Mouse (Mus musculus) small intestine, adult 2 months (tissue): ENCODE data around the gene Gnl3l. TPM values are rescaled to one million over a fixed set of nuclear protein-coding genes. Genes with fewer than 3 reads are reported as not detected.

Experiments used
- H3K27ac ChIP-seq: fragments of 200-500 bp; 2 replicates; pipeline ENCODE4 v1.5.1; 2012; ENCODE audit warnings: low read depth, low read length, control low read depth, inconsistent platforms; ENCODE audit not compliant: insufficient read depth
- H3K27me3 ChIP-seq: fragments of 200-500 bp; 2 replicates; pipeline ENCODE4 v1.6.1; 2012; ENCODE audit warnings: mild to moderate bottlenecking, moderate library complexity, low read length, inconsistent platforms; ENCODE audit not compliant: control insufficient read depth, insufficient read depth
- H3K36me3 ChIP-seq: fragments of 200-500 bp; 2 replicates; pipeline ENCODE4 v1.6.1; 2012; ENCODE audit warnings: mild to moderate bottlenecking, low read length, control low read depth, inconsistent platforms; ENCODE audit not compliant: control insufficient read depth, insufficient read depth
- H3K4me1 ChIP-seq: fragments of 200-500 bp; 2 replicates; pipeline ENCODE4 v1.6.1; 2012; ENCODE audit warnings: low read length, inconsistent platforms, mixed read lengths; ENCODE audit not compliant: control insufficient read depth, insufficient read depth, insufficient read length
- H3K4me3 ChIP-seq: fragments of 200-500 bp; 2 replicates; pipeline ENCODE4 v1.5.1; 2012; ENCODE audit warnings: low read depth, mild to moderate bottlenecking, control low read depth, inconsistent platforms, low read length, moderate library complexity
- CTCF ChIP-seq: fragments of 200-500 bp; IDR thresholded peaks from 2 replicates; pipeline ENCODE4 v1.5.1; 2012; ENCODE audit warnings: low read depth, mild to moderate bottlenecking, control low read depth, inconsistent platforms, low read length, moderate library complexity, mixed read lengths; ENCODE audit not compliant: insufficient replicate concordance, insufficient read length; ENCODE audit errors: extremely low read depth
- POLR2A ChIP-seq: fragments of 200-500 bp; IDR thresholded peaks from 2 replicates; pipeline ENCODE4 v1.6.1; 2012; ENCODE audit warnings: low read depth, mild to moderate bottlenecking, control low read depth, inconsistent platforms, low read length, moderate library complexity
- WGBS: fragments of 180-500 bp; shearing (Covaris S2); methylation state at CpG from one replicate; pipeline ENCODE4 v1.1.7; 2018; 5-methylcytosine and 5-hydroxymethylcytosine counted together
- polyA plus RNA-seq: library from polyadenylated mRNA; depleted of rRNA; stranded (reverse); fragments of >200 nt; gene quantifications from 2 replicates; pipeline ENCODE4 v1.2.3, GENCODE M21; 2012

The Gnl3l gene
- polyA plus RNA-seq, 1 experiment, result 3.2 TPM

DNA sequence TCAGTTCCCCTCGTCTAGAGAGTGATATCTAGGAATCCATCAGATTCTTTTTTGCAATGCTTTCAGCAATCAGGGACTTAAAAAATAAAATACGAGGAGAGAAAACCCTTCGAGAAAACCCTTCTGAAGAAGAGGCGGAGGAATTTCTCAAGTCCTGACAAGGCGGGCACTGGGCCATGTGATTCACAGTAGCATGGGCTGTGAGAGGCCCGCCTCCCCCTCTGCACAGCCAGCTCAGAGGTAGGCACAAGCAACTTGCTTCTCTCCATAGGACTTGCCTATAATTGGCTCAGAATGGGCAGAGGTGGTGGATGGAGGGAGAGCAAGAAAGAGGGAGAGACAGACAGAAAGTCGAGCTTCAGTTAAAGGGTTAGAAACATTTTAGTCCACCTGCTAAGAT lies 33.2 kb upstream of the Gnl3l start:
- TF ChIP-seq POLR2A, result no peak
- TF ChIP-seq CTCF, result no peak
- Histone ChIP-seq H3K4me3 (no peak overlapping the region), H3K36me3 (no peaks in the 10 kb centered on the region), H3K27ac (no peak overlapping the region), H3K27me3 (no peaks in the 10 kb centered on the region), H3K4me1 (no peaks in the 10 kb centered on the region)
- WGBS, result 75% methylated on average over 7 of the region's 7 CpGs

DNA sequence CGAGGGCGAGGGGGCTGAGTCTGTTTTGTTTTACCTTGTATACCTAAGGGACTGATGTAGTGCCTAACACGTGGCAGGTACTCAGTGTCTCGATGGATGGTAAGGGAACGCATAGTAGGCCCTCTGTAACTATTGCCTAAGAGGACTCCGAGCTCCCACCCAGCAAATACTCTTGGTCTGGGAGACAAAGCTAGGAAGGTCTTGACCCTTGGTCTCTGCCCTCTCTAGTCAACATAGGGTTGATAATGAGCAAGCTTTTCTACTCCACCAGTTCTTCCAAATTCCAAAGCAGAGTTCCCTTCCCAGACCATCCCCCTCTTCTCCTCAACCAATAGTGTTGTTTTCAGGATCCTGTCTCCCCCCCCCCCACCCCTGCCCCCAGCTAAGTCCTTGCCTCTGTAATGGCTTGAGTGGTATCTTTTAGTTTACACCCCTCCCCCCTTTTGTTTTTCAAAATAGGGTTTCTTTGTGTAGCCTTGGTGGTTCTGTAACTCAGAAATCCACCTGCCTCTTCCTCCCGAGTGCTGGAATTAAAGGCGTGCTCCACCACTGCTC lies 32.6 kb upstream of the Gnl3l start:
- TF ChIP-seq POLR2A, result no peak
- TF ChIP-seq CTCF, result no peak

DNA sequence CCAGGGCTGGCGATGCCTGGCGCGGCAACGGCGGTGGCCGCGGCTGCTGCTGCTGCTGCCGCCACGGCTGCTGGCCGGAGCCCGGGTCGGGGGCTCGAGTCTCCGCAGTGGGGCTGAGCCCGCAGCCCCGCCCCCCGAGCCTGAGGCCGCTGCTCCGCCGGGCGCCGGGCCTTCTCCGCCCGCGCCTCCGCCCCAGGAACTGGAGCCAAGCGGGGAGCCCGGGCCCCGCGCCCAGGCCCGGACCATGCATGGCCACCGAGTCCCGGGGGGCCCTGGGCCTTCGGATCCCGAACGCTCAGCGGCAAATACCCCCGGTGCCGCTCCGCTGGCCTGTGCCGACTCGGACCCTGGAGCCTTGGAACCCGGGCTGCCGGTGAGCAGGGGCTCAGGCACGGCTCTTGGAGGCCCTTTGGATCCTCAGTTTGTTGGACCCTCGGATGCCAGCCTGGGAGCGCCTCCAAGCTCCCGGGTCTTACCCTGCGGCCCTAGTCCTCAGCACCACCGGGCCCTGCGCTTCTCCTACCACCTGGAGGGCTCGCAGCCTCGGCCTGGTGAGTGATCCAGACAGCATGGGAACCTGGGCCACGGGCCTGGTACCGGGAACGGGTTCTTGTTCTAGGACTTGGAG lies 30.4 kb upstream of the Gnl3l start:
- Histone ChIP-seq H3K27ac (no peak overlapping the region), H3K36me3 (no peaks in the 10 kb centered on the region), H3K4me3 (peak overlapping the region; percentile 74), H3K27me3 (no peaks in the 10 kb centered on the region), H3K4me1 (no peaks in the 10 kb centered on the region)
- WGBS, result 24% methylated on average over 49 of the region's 56 CpGs
- no peak for TF ChIP-seq CTCF
- no peak for TF ChIP-seq POLR2A

More for the DNA sequence above, 32.6 kb upstream of the Gnl3l start:
- no peaks in the 10 kb centered on the region for H3K4me1 ChIP-seq
- no peak overlapping the region for H3K4me3 ChIP-seq
- H3K36me3 ChIP-seq, result no peaks in the 10 kb centered on the region
- H3K27ac ChIP-seq, result no peak overlapping the region
- 75% methylated on average over 8 of the region's 8 CpGs for WGBS
- H3K27me3 ChIP-seq, result no peaks in the 10 kb centered on the region

DNA sequence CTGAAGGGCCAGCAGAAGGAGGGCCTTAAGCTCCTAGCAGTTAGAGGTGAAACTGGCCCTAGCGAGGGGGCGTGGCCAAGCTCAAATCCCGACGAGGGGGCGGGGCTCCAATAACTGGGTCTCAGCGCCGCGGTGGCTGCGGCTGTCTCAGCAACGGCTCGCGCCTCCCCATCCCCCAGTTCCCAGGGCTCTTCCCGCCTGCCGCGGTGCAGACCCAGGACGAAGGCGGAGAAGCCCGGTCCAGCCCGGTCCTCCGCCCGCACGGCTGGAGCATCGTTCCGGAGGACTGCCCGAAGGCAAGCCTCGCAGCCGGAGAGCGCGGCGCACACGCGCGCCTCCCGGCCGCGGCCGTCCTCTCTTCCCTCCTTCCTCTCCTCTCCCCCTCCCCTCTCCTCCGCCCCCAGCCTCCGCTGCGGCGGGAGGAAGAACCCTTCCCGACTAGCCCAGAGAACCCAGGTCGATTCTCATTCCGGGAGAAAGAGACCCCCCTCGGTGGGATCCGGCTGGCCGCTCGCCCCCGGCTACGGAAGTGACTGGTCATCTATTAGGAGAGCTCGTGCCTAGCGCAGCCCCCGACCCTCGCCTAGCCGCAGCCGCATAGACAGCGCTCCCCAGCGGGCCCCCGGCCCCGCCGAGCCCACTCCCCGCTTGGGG lies 29.8 kb upstream of the Gnl3l start:
- H3K4me1 ChIP-seq, result no peaks in the 10 kb centered on the region
- H3K4me3 ChIP-seq, result peak overlapping the region; percentile 74
- TF ChIP-seq POLR2A (no peak), CTCF (no peak)
- H3K27ac ChIP-seq, result no peak overlapping the region
- 13% methylated on average over 46 of the region's 62 CpGs for WGBS
- no peaks in the 10 kb centered on the region for H3K27me3 ChIP-seq
- no peaks in the 10 kb centered on the region for H3K36me3 ChIP-seq

DNA sequence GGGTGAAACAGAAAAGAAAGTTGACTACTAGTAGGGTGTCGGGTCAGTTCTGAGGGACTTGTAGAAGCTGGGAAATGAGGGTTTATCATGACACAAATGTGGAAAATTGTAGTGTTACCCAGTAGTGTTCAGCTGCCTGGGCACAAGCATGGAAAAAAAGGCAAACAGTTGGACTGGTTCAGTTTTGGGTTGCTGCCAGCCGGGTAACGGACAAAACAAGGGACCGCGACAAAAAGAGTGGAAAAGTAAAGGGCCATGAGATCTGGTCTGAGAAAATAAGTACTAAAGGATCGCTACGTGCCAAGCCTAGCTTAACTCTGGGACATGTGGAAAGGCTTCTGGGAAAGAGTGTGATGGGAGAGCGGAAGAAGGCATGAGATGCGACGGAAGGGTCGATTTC lies 29.2 kb upstream of the Gnl3l start:
- WGBS, result 48% methylated on average over 11 of the region's 11 CpGs
- Histone ChIP-seq H3K27me3 (no peaks in the 10 kb centered on the region), H3K4me3 (peak overlapping the region; percentile 74), H3K4me1 (no peaks in the 10 kb centered on the region), H3K36me3 (no peaks in the 10 kb centered on the region), H3K27ac (no peak overlapping the region)
- TF ChIP-seq CTCF (no peak), POLR2A (no peak)

DNA sequence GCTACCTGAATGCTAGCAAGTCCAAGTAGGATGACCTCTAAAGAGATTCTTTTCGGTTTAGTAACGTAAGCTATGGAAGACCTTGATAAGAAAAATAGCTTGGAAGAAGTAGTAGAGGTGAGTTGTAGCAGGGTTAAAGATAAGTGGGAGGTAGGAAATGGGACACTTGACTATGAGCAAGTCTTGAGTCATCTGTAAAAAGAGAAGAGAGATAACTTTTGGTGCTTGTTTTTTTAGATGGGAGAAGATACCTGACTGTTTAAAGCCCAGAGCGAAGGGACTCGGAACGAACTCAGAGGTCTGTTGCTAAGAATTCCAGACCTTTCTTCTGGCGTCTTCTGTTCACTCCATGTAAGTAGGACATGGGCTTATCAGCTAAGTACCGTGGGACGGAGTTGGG lies 28.7 kb upstream of the Gnl3l start, which contains the start of gene Fgd1:
Gene Fgd1 (plus strand): TSS at position 301 of the 400 bp plus-strand sequence.
- H3K4me3 ChIP-seq, result peak within 1 kb of the TSS; percentile 74
- H3K27me3 ChIP-seq, result no peaks in the 10 kb centered on the region
- no peaks in the 10 kb centered on the region for H3K36me3 ChIP-seq
- H3K4me1 ChIP-seq, result no peaks in the 10 kb centered on the region
- TF ChIP-seq POLR2A, result no peak
- no peak within 1 kb of the TSS for H3K27ac ChIP-seq
- 92% methylated on average over 8 of the region's 8 CpGs for WGBS

DNA sequence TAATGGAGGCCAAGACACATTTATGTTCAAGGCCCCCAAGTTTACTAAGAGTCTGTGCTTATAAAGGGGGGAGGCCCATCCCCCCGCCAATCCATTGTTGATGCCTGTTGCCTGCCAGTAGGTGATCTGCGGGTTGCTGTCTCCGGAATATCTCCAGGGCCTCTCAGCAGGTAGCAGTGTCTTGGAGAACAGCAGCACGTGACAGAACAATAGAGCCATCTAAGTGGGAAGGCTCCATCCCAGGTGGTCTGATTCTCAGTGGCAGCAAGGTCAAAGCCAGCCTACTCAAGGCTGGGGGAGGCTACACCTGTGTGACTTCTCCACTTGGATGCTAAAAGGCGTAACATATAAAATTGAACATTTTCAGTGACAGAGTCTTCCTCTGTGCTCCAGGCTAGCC lies 24.1 kb upstream of the Gnl3l start:
- TF ChIP-seq CTCF, result no peak
- no peak for TF ChIP-seq POLR2A
- no peaks in the 10 kb centered on the region for H3K27me3 ChIP-seq
- H3K4me3 ChIP-seq, result no peak overlapping the region
- no peaks in the 10 kb centered on the region for H3K4me1 ChIP-seq
- 84% methylated on average over 5 of the region's 5 CpGs for WGBS
- H3K36me3 ChIP-seq, result no peaks in the 10 kb centered on the region
- H3K27ac ChIP-seq, result no peak overlapping the region

DNA sequence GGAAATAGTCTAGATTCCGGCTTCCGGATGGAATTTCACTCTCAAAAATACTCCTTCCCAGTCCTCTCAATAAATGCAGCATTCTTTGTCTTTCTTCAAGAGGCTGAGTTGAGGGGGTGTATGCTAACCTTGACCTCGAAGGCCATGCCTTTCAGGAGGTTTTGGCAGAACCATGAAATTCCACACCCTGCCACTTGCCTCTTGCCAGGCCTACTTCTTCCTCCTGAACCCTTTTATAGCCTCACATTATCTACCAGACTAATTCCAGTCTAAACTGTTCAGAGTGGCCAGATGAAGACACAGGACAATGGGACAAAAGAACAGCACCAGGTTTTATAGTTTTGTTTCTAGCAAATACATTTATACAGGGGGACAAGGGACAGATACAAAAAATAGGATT lies 14.3 kb upstream of the Gnl3l start:
- TF ChIP-seq POLR2A (no peak), CTCF (no peak)
- WGBS, result 52% methylated on average over 3 of the region's 3 CpGs

More for the DNA sequence above, 14.3 kb upstream of the Gnl3l start:
- Histone ChIP-seq H3K27me3 (no peaks in the 10 kb centered on the region), H3K4me1 (no peaks in the 10 kb centered on the region), H3K4me3 (no peak overlapping the region), H3K36me3 (no peaks in the 10 kb centered on the region), H3K27ac (no peak overlapping the region)
